Mouse (Mus musculus) gastrocnemius, adult 8-10 months (tissue): ENCODE data around the gene Gm28539. TPM values are rescaled to one million over a fixed set of nuclear protein-coding genes. Genes with fewer than 3 reads are reported as not detected.
"Not testable (repeated sequence)": the region's sequence is repeated elsewhere in the genome, so short reads cannot be mapped to it uniquely, and the experiment has no call there.

Experiments used
- DNase-seq, 2 experiments: peaks; one replicate each; pipeline ENCODE4 v3.0.0; 2022; ENCODE audit warnings: low spot score in 2 of 2
- total RNA-seq, 4 experiments: library from RNA; stranded (reverse); gene quantifications; 2 replicates each; pipeline ENCODE4 v1.2.4; 2022

Gene Gm28539
- total RNA-seq, 4 experiments from 2014 or later, result 0.48 to 3.1 TPM; not detected in 2

- DNase-seq, result not testable (repeated sequence)
Measured at GRCm38 (mm10) chr16:18849521-18850190, 13.3 kb downstream of the Gm28539 start.

- DNase-seq, result no peak
Measured at GRCm38 (mm10) chr16:18858551-18858950, 22.2 kb downstream of the Gm28539 start.

- DNase-seq, result peak; percentile 29 to 61
Measured at GRCm38 (mm10) chr16:18860186-18860585, 23.8 kb downstream of the Gm28539 start.

- DNase-seq, result not testable (repeated sequence)
Measured at GRCm38 (mm10) chr16:18870495-18870894, 34.1 kb downstream of the Gm28539 start.

- peak in 1 of 2 experiments; percentile 2 for DNase-seq
Measured at GRCm38 (mm10) chr16:18876091-18876441, 39.7 kb downstream of the Gm28539 start.

GRCm38 (mm10) chr16:18876442-18877308, 40.3 kb downstream of the Gm28539 start, which contains the start of the genes Mrpl40 and Hira:
TSS of gene Mrpl40 (minus strand) at chr16:18876862.
TSS of gene Hira (plus strand) at chr16:18877037.
- peak; percentile 89 to 93 for DNase-seq

- DNase-seq, result no peak
Measured at GRCm38 (mm10) chr16:18877386-18878090, 41.2 kb downstream of the Gm28539 start.

GRCm38 (mm10) chr16:18878091-18878720, 41.8 kb downstream of the Gm28539 start:
- DNase-seq, result no peak

GRCm38 (mm10) chr16:18884044-18884443, 47.7 kb downstream of the Gm28539 start:
- no peak for DNase-seq

- DNase-seq, result no peak
Measured at GRCm38 (mm10) chr16:18893840-18894372, 57.5 kb downstream of the Gm28539 start.

- DNase-seq, result no peak
Measured at GRCm38 (mm10) chr16:18895249-18895648, 58.9 kb downstream of the Gm28539 start.

- no peak for DNase-seq
Measured at GRCm38 (mm10) chr16:18896429-18896828, 60.0 kb downstream of the Gm28539 start.

- DNase-seq, result no peak
Measured at GRCm38 (mm10) chr16:18905648-18906047, 69.3 kb downstream of the Gm28539 start.

- no peak for DNase-seq
Measured at GRCm38 (mm10) chr16:18916064-18916463, 79.7 kb downstream of the Gm28539 start.

- DNase-seq, result no peak
Measured at GRCm38 (mm10) chr16:18921771-18922170, 85.4 kb downstream of the Gm28539 start.

- no peak for DNase-seq
Measured at GRCm38 (mm10) chr16:18927963-18928362, 91.6 kb downstream of the Gm28539 start.

- no peak for DNase-seq
Measured at GRCm38 (mm10) chr16:18938321-18939082, 102.1 kb downstream of the Gm28539 start.

- DNase-seq, result no peak
Measured at GRCm38 (mm10) chr16:18943906-18944305, 107.5 kb downstream of the Gm28539 start.

- DNase-seq, result no peak
Measured at GRCm38 (mm10) chr16:18948941-18949340, 112.6 kb downstream of the Gm28539 start.

- no peak for DNase-seq
Measured at GRCm38 (mm10) chr16:18950351-18950750, 114.0 kb downstream of the Gm28539 start.
